Comparison of ENCODE assay signal across 8 mouse cellular contexts in the genomic region with DNA sequence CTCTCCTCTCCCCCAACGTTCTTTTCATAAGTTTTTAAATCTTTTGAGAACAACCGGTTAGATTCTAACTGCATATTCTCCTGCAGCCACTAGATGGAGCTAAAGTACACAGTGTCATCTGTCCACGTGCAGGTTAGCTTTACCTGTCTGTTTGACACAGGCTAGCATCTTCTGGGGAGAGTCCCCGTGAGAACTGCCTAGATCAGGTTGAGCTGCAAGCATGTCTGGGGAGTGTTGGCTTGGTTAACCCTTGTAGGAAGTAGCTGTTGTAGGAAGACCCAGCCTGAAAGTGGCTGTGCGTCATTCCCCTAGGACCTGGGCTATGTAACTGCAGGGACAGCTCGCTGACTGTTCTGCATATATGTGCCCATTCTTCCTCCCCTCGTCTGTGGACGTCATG.
DNase-seq lines count a peak whose midpoint lies in the region; ATAC-seq and TF ChIP-seq lines count a peak whose summit lies in the region.

No protein-coding gene starts in this region.

- no peak for TF ChIP-seq EP300 in heart, postnatal 0 days (IDR thresholded peaks at IDR 0.05; ENCODE audit: low read depth)

- no peaks in the 10 kb centered on the region for H3K36me3 ChIP-seq in heart, postnatal 0 days (replicated peaks; ENCODE audit: control insufficient read depth, insufficient read depth, low read length)
- H3K36me3 ChIP-seq in heart, embryonic 12.5 days = no peaks in the 10 kb centered on the region
- no peaks in the 10 kb centered on the region for H3K36me3 ChIP-seq in forebrain, embryonic 15.5 days
- H3K36me3 ChIP-seq in limb, embryonic 11.5 days (ENCODE audit: control insufficient read depth, insufficient read depth, low read length) = no peaks in the 10 kb centered on the region
- H3K36me3 ChIP-seq in neural tube, embryonic 15.5 days = no peaks in the 10 kb centered on the region

- no peak overlapping the region for H3K9ac ChIP-seq in heart, postnatal 0 days (replicated peaks; ENCODE audit: low read depth, low read length)
- no peak overlapping the region for H3K9ac ChIP-seq in heart, embryonic 12.5 days
- H3K9ac ChIP-seq in forebrain, embryonic 15.5 days (replicated peaks) = no peak overlapping the region
- H3K9ac ChIP-seq in limb, embryonic 11.5 days (ENCODE audit: low read length) = no peak overlapping the region
- H3K9ac ChIP-seq in neural tube, embryonic 15.5 days (replicated peaks) = no peak overlapping the region

- 25% methylated on average over 8 of the region's 8 CpGs for WGBS in heart, postnatal 0 days
- WGBS in heart, embryonic 12.5 days = 26% methylated on average over 8 of the region's 8 CpGs
- WGBS in forebrain, embryonic 15.5 days = 29% methylated on average over 8 of the region's 8 CpGs
- WGBS in limb, embryonic 11.5 days = 34% methylated on average over 8 of the region's 8 CpGs
- 28% methylated on average over 8 of the region's 8 CpGs for WGBS in neural tube, embryonic 15.5 days

- H3K4me3 ChIP-seq in heart, postnatal 0 days (ENCODE audit: low read depth, low read length) = no peak overlapping the region
- no peak overlapping the region for H3K4me3 ChIP-seq in heart, embryonic 12.5 days
- no peak overlapping the region for H3K4me3 ChIP-seq in forebrain, embryonic 15.5 days
- no peak overlapping the region for H3K4me3 ChIP-seq in limb, embryonic 11.5 days (ENCODE audit: low read depth, low read length)
- H3K4me3 ChIP-seq in neural tube, embryonic 15.5 days (replicated peaks) = no peak overlapping the region

- H3K27me3 ChIP-seq in heart, postnatal 0 days (ENCODE audit: control insufficient read depth, insufficient read depth, low read length) = no peaks in the 10 kb centered on the region
- H3K27me3 ChIP-seq in heart, embryonic 12.5 days (replicated peaks) = no peaks in the 10 kb centered on the region
- H3K27me3 ChIP-seq in forebrain, embryonic 15.5 days = no peaks in the 10 kb centered on the region
- H3K27me3 ChIP-seq in limb, embryonic 11.5 days (ENCODE audit: control insufficient read depth, insufficient read depth, low read length) = no peaks in the 10 kb centered on the region
- peaks cover 4% of the 10 kb centered on the region; the same call in 1 of the 2 replicates for H3K27me3 ChIP-seq in neural tube, embryonic 15.5 days (replicated peaks)

- no peak overlapping the region for H3K4me2 ChIP-seq in heart, postnatal 0 days (ENCODE audit: low read depth, low read length)
- H3K4me2 ChIP-seq in heart, embryonic 12.5 days = no peak overlapping the region
- no peak overlapping the region for H3K4me2 ChIP-seq in forebrain, embryonic 15.5 days (replicated peaks)
- H3K4me2 ChIP-seq in limb, embryonic 11.5 days (ENCODE audit: low read depth, severe bottlenecking) = no peak overlapping the region
- H3K4me2 ChIP-seq in neural tube, embryonic 15.5 days = no peak overlapping the region

- DNase-seq in heart, postnatal 0 days (ENCODE audit: low spot score) = peak; percentile 53
- peak; percentile 20 for DNase-seq in c-Kit-positive CD71-positive TER-119-positive erythroid progenitor cells, embryonic 14.5 days (ENCODE audit: low spot score)
- peak; percentile 40 for DNase-seq in limb, embryonic 11.5 days (ENCODE audit: low spot score)
- no peak for DNase-seq in adrenal gland, adult 8-10 months

- no peak overlapping the region for H3K27ac ChIP-seq in heart, postnatal 0 days (ENCODE audit: low read depth)
- no peak overlapping the region for H3K27ac ChIP-seq in heart, embryonic 12.5 days (ENCODE audit: poor library complexity, severe bottlenecking)
- H3K27ac ChIP-seq in forebrain, embryonic 15.5 days (replicated peaks) = no peak overlapping the region
- no peak overlapping the region for H3K27ac ChIP-seq in limb, embryonic 11.5 days (replicated peaks; ENCODE audit: low read depth, low read length)
- H3K27ac ChIP-seq in neural tube, embryonic 15.5 days (replicated peaks) = no peak overlapping the region

- H3K9me3 ChIP-seq in heart, postnatal 0 days (replicated peaks; ENCODE audit: control insufficient read depth, low read length) = no peaks in the 10 kb centered on the region
- no peaks in the 10 kb centered on the region for H3K9me3 ChIP-seq in heart, embryonic 12.5 days (replicated peaks)
- H3K9me3 ChIP-seq in forebrain, embryonic 15.5 days = no peaks in the 10 kb centered on the region
- H3K9me3 ChIP-seq in limb, embryonic 11.5 days (ENCODE audit: control insufficient read depth, low read length) = no peaks in the 10 kb centered on the region
- no peaks in the 10 kb centered on the region for H3K9me3 ChIP-seq in neural tube, embryonic 15.5 days (replicated peaks)

- ATAC-seq in heart, postnatal 0 days (ENCODE audit: insufficient read depth, low read depth) = no peak
- ATAC-seq in heart, embryonic 12.5 days (ENCODE audit: insufficient number of reproducible peaks, low FRiP score) = no peak
- peak; percentile 57 for ATAC-seq in CD4-positive, CD25-positive, alpha-beta regulatory T cell, adult 4 months
- ATAC-seq in forebrain, embryonic 15.5 days (replicated peaks) = peak; percentile 67; the same call in 1 of the 2 replicates
- no peak for ATAC-seq in limb, embryonic 11.5 days (ENCODE audit: insufficient number of reproducible peaks, low FRiP score, low TSS enrichment, low read depth)
- ATAC-seq in neural tube, embryonic 15.5 days (ENCODE audit: low FRiP score) = peak; percentile 53; the same call in 1 of the 2 replicates

- H3K4me1 ChIP-seq in heart, postnatal 0 days (ENCODE audit: control insufficient read depth, insufficient read depth) = no peaks in the 10 kb centered on the region
- H3K4me1 ChIP-seq in heart, embryonic 12.5 days (replicated peaks) = no peaks in the 10 kb centered on the region
- H3K4me1 ChIP-seq in forebrain, embryonic 15.5 days = no peaks in the 10 kb centered on the region
- no peaks in the 10 kb centered on the region for H3K4me1 ChIP-seq in limb, embryonic 11.5 days (ENCODE audit: control insufficient read depth, insufficient read depth, low read length)
- peaks cover 2% of the 10 kb centered on the region; the same call in 1 of the 2 replicates for H3K4me1 ChIP-seq in neural tube, embryonic 15.5 days

- peak; percentile 84 for TF ChIP-seq CTCF in heart, postnatal 0 days (IDR thresholded peaks at IDR 0.05; ENCODE audit: low read depth)

Comparison
In these comparisons a context has a peak if more than half of its experiments do, and no peak if none do; other contexts are left out.
1. ATAC-seq: peak in CD4-positive, CD25-positive, alpha-beta regulatory T cell, adult 4 months (single experiment), forebrain, embryonic 15.5 days (single experiment) and neural tube, embryonic 15.5 days (single experiment); none in heart, postnatal 0 days (single experiment), heart, embryonic 12.5 days (single experiment) and limb, embryonic 11.5 days (single experiment).